Mouse (Mus musculus): ENCODE results near the gene Akp3.

DNA sequence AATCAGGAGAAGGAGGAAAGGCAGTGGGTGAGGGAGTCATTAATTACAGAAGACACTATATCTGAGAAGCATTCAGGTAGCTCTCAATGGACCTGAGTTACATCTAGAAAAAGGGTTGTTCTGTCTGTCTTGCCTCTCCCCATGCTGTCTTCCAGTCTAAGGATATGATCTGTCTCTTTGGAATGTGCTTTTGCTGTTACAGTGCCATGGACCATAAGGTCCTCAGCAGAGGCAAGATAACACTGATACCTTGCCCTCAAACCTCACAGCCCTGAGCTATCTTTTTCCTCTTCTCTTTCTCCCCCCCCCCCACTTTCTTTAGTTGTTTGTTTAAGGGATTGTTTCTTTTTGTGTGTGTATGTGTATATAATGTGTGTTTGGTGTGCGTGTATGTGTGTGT lies 10.0 kb upstream of the Akp3 start:
- TF ChIP-seq EP300 (IDR thresholded peaks at IDR 0.05; ENCODE audit: low read depth): no peak
- TF ChIP-seq CTCF (IDR thresholded peaks at IDR 0.05; ENCODE audit: low read depth): no peak

All from liver, embryonic 14.5 days (tissue).